Comparison of ENCODE assay signal across 25 mouse cellular contexts in the genomic region with DNA sequence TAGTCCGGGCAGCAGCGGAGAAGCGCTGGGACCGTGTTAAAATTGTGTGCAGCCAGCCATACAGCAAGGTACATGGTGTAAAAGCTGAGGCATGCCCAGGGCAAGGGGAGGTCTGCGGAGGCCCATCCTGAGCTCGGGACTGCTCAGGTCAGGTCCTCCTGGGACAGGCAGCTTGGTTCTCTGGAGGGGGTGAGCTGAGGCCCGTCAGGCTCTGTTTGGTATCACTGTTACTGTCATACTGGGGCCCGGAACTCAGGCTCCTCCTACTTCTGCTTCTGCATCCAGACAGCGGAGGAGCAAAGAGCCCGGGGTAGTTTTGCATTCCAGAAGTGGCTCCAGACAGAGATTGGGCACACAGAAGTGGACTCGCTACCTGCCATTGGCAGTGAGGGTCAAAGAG. TPM values are rescaled to one million over a fixed set of nuclear protein-coding genes. Genes with fewer than 3 reads are reported as not detected.
DNase-seq lines count a peak whose midpoint lies in the region; TF ChIP-seq lines count a peak whose summit lies in the region.
"Had no signal": no experiment of that assay in that cellular context is flagged by ENCODE, and none has a peak within 500 bp of the region (broad histone marks: within the 10 kb centered on the region; RNA-seq: fewer than 3 reads in every experiment).

No protein-coding gene starts in this region.

- WGBS in kidney, adult 2 months = 59% methylated on average over 11 of the region's 11 CpGs
- WGBS in spleen, adult 2 months = 80% methylated on average over 11 of the region's 11 CpGs

- in situ Hi-C loops in CH12.LX (cut with MboI; ENCODE audit: low pct_ligation_motif_present, low pct_unique_long_range_greater_than_20kb, low sequenced_read_pairs) = loop anchor here (5.0 kb wide), 1 partner anchor 33 kb away; the partner anchor contains the start of gene Irgq

- H3K9ac ChIP-seq in CH12.LX (ENCODE audit: insufficient read depth, low read depth) = peak overlapping the region; percentile 41; the same call in 1 of the 2 replicates
- H3K9ac ChIP-seq: embryonic facial prominence, embryonic 12.5 days; forebrain, embryonic 13.5 days; forebrain, embryonic 15.5 days; forebrain, postnatal 0 days had no signal

- H3K27me3 ChIP-seq in kidney, adult 2 months (replicated peaks; ENCODE audit: control insufficient read depth, insufficient read depth, low read length) = no peaks in the 10 kb centered on the region
- no peaks in the 10 kb centered on the region for H3K27me3 ChIP-seq in spleen, adult 2 months (ENCODE audit: control insufficient read depth, insufficient read depth, low read length)
- H3K27me3 ChIP-seq in CH12.LX (replicated peaks) = no peaks in the 10 kb centered on the region
- H3K27me3 ChIP-seq: embryonic facial prominence, embryonic 12.5 days; forebrain, embryonic 13.5 days; forebrain, embryonic 15.5 days had no signal

- no peaks in the 10 kb centered on the region for H3K36me3 ChIP-seq in kidney, adult 2 months (ENCODE audit: control insufficient read depth, insufficient read depth, low read length)
- peaks cover 17% of the 10 kb centered on the region for H3K36me3 ChIP-seq in spleen, adult 2 months (ENCODE audit: control insufficient read depth, insufficient read depth, low read length)
- peaks cover 38 to 65% of the 10 kb centered on the region in 2 experiments for H3K36me3 ChIP-seq in CH12.LX (replicated peaks in 1 of 2; ENCODE audit: control insufficient read depth in 1 of 2, insufficient read depth in 1 of 2, low read length in 1 of 2)

- no peaks in the 10 kb centered on the region for H3K4me1 ChIP-seq in kidney, adult 2 months (ENCODE audit: control insufficient read depth, insufficient read depth, low read length)
- H3K4me1 ChIP-seq in spleen, adult 2 months (ENCODE audit: control insufficient read depth, insufficient read depth, insufficient read length) = peaks cover 9% of the 10 kb centered on the region; the same call in 1 of the 2 replicates
- peaks cover 41 to 93% of the 10 kb centered on the region in 2 experiments for H3K4me1 ChIP-seq in CH12.LX (ENCODE audit: control insufficient read depth in 1 of 2, insufficient read depth in 2 of 2)
- H3K4me1 ChIP-seq: embryonic facial prominence, embryonic 10.5 days; embryonic facial prominence, embryonic 12.5 days; forebrain, embryonic 13.5 days; forebrain, embryonic 15.5 days had no signal

- H3K79me2 ChIP-seq in CH12.LX (replicated peaks; ENCODE audit: control insufficient read depth, extremely low read depth, insufficient read depth, poor library complexity, severe bottlenecking) = peaks cover 8% of the 10 kb centered on the region; the same call in 1 of the 2 replicates

- peak overlapping the region; percentile 80 for H3K4me2 ChIP-seq in CH12.LX (ENCODE audit: insufficient read depth, low read depth, poor library complexity, severe bottlenecking)
- H3K4me2 ChIP-seq: embryonic facial prominence, embryonic 12.5 days; forebrain, embryonic 13.5 days; forebrain, embryonic 15.5 days had no signal

- no peak overlapping the region for H3K4me3 ChIP-seq in kidney, adult 2 months (ENCODE audit: insufficient read depth, low read depth, low read length)
- no peak overlapping the region for H3K4me3 ChIP-seq in spleen, adult 2 months (ENCODE audit: extremely low read depth, insufficient read depth, insufficient read length)
- peak overlapping the region; percentile 11 to 53 (median 37) for H3K4me3 ChIP-seq in CH12.LX (replicated peaks in 1 of 3; ENCODE audit: low read depth in 2 of 3, low read length in 2 of 3, poor library complexity in 1 of 3)
- H3K4me3 ChIP-seq: embryonic facial prominence, embryonic 10.5 days; embryonic facial prominence, embryonic 12.5 days; forebrain, embryonic 13.5 days; forebrain, embryonic 15.5 days had no signal

- H3K27ac ChIP-seq in kidney, adult 2 months (ENCODE audit: insufficient read depth, low read depth, low read length) = no peak overlapping the region
- H3K27ac ChIP-seq in spleen, adult 2 months (ENCODE audit: insufficient read depth, low read length) = peak overlapping the region; percentile 16; the same call in 1 of the 2 replicates
- peak overlapping the region; percentile 100 for H3K27ac ChIP-seq in CH12.LX (ENCODE audit: insufficient read depth, low read depth)
- H3K27ac ChIP-seq: embryonic facial prominence, embryonic 10.5 days; embryonic facial prominence, embryonic 12.5 days; forebrain, embryonic 13.5 days; forebrain, embryonic 15.5 days had no signal

- no peaks in the 10 kb centered on the region for H3K9me3 ChIP-seq in CH12.LX (replicated peaks; ENCODE audit: low read length)
- H3K9me3 ChIP-seq: embryonic facial prominence, embryonic 10.5 days; embryonic facial prominence, embryonic 12.5 days; forebrain, embryonic 13.5 days; forebrain, embryonic 15.5 days had no signal

- dilution Hi-C loops in CH12.LX (cut with MboI; ENCODE audit: extremely low pct_ligation_motif_present, extremely low pct_unique_long_range_greater_than_20kb, low sequenced_read_pairs) = no loop called here

- peak; percentile 44 for DNase-seq in kidney, adult 2 months
- no peak for DNase-seq in kidney, postnatal 10 days
- DNase-seq in spleen, adult 2 months (ENCODE audit: low read depth in 1 of 2, low spot score in 2 of 2) = no peak
- DNase-seq in spleen, adult 12 weeks (ENCODE audit: low spot score) = no peak
- DNase-seq in A20 (ENCODE audit: low read depth, low spot score) = peak; percentile 64
- DNase-seq in CH12.LX (ENCODE audit: extremely low read depth) = peak; percentile 88
- no peak for DNase-seq in gastrocnemius, adult 18-20 months (ENCODE audit: low spot score)
- no peak for DNase-seq in adrenal gland, adult 8-10 months
- DNase-seq: adrenal gland, adult 2 months; adrenal gland, postnatal 14 days; adrenal gland, postnatal 36 days; cerebellum, adult 11-12 months; cerebellum, adult 2 months; cerebellum, adult 9-10 months; cerebellum, postnatal 10 days; cerebellum, postnatal 25 days; forebrain, postnatal 0 days had no signal

- TF ChIP-seq RAD21 in CH12.LX (IDR thresholded peaks at IDR 0.05; ENCODE audit: low read depth, low read length) = no peak

- TF ChIP-seq CTCF in kidney, adult 2 months (conservative IDR thresholded peaks at IDR 0.05; ENCODE audit: insufficient read depth, insufficient read length, low read depth, low read length) = no peak
- TF ChIP-seq CTCF in spleen, adult 2 months (IDR thresholded peaks at IDR 0.05; ENCODE audit: extremely low read depth, insufficient read depth, insufficient read length, insufficient replicate concordance) = no peak
- TF ChIP-seq CTCF in CH12.LX (conservative IDR thresholded peaks at IDR 0.05 in 1 of 2, IDR thresholded peaks at IDR 0.05 in 1 of 2; ENCODE audit: low read depth in 2 of 2, low read length in 2 of 2) = no peak

- no peak for TF ChIP-seq POLR2A in kidney, adult 2 months (IDR thresholded peaks at IDR 0.05; ENCODE audit: low read depth, low read length)
- TF ChIP-seq POLR2A in spleen, adult 2 months (IDR thresholded peaks at IDR 0.05; ENCODE audit: low read depth, low read length) = no peak
- peak; percentile 49; the same call in 1 of the 2 replicates for TF ChIP-seq POLR2A in CH12.LX (IDR thresholded peaks at IDR 0.05; ENCODE audit: low read depth, low read length)

- TF ChIP-seq EP300 in CH12.LX (IDR thresholded peaks at IDR 0.05; ENCODE audit: low read length) = no peak; the same call in 1 of the 2 replicates

TF ChIP-seq in CH12.LX, 34 proteins besides CTCF, POLR2A, EP300 and RAD21 (continues in another document):
- TF ChIP-seq USF1 (IDR thresholded peaks at IDR 0.05; ENCODE audit: low read depth, low read length) (no peak), MAX (IDR thresholded peaks at IDR 0.05; ENCODE audit: low read length) (no peak), IRF4 (IDR thresholded peaks at IDR 0.05; ENCODE audit: low read depth, low read length) (peak; percentile 49; the same call in 1 of the 2 replicates), NRF1 (IDR thresholded peaks at IDR 0.05; ENCODE audit: low read depth, low read length) (peak; percentile 29; the same call in 1 of the 2 replicates), SMC3 (IDR thresholded peaks at IDR 0.05; ENCODE audit: low read depth, low read length) (no peak)

RNA-seq across cellular contexts. Expression of gene Xrcc1, which starts 19.5 kb away (rescaled TPM):
- 29.0 and 31.2 TPM in 2 replicates for polyA plus RNA-seq in kidney, adult 2 months (2012; rRNA removed)
- polyA plus RNA-seq in spleen, adult 2 months (2012; rRNA removed) = 52.3 and 56.2 TPM in 2 replicates
- 128 and 136 TPM in 2 replicates for total RNA-seq in CH12.LX (2012; rRNA removed)
- 81.7 and 86.3 TPM in 2 replicates for total RNA-seq in CH12.LX (2014; rRNA removed)
- polyA plus RNA-seq in CH12.LX (2012; ENCODE audit: insufficient read length, low read depth) = 148 and 162 TPM in 2 replicates
- 10 to 100 TPM; 16.5 to 20.1 TPM for total RNA-seq in gastrocnemius, adult 18-20 months (2021)
- 10 to 100 TPM; 39.2 to 55.5 (median 46.6) TPM for total RNA-seq in adrenal gland, adult 8-10 months (2022)

RNA-seq across cellular contexts. Expression of gene Pinlyp, which starts 19.7 kb away (rescaled TPM):
- polyA plus RNA-seq in kidney, adult 2 months (2012; rRNA removed) = not detected in 2 replicates
- polyA plus RNA-seq in spleen, adult 2 months (2012; rRNA removed) = 0.23 and 0.36 TPM in 2 replicates
- total RNA-seq in CH12.LX (2012; rRNA removed) (6.1 and 6.4 TPM in 2 replicates), CH12.LX (2014; rRNA removed) (11.9 and 17.3 TPM in 2 replicates)
- polyA plus RNA-seq in CH12.LX (2012; ENCODE audit: insufficient read length, low read depth) = 6.6 and 7.4 TPM in 2 replicates
- not detected for total RNA-seq in gastrocnemius, adult 18-20 months (2021)
- total RNA-seq in adrenal gland, adult 8-10 months (2022) = not detected
- total RNA-seq: adrenal gland, adult 2 months; adrenal gland, postnatal 14 days; adrenal gland, postnatal 36 days; ES-E14; MEL had no signal
- polyA plus RNA-seq: adrenal gland, adult 2 months; CD4-positive, CD25-positive, alpha-beta regulatory T cell, adult 4 months; cerebellum, adult 2 months; embryonic facial prominence, embryonic 10.5 days; embryonic facial prominence, embryonic 12.5 days; forebrain, embryonic 11.5 days; forebrain, embryonic 13.5 days; forebrain, embryonic 15.5 days; forebrain, postnatal 0 days had no signal

RNA-seq across cellular contexts. Expression of gene Ethe1, which starts 21.7 kb away (rescaled TPM):
- 172 and 173 TPM in 2 replicates for polyA plus RNA-seq in kidney, adult 2 months (2012; rRNA removed)
- polyA plus RNA-seq in spleen, adult 2 months (2012; rRNA removed) = 23.2 and 27.3 TPM in 2 replicates
- 18.6 and 24.1 TPM in 2 replicates for total RNA-seq in CH12.LX (2012; rRNA removed)
- 25.0 and 32.0 TPM in 2 replicates for total RNA-seq in CH12.LX (2014; rRNA removed)
- polyA plus RNA-seq in CH12.LX (2012; ENCODE audit: insufficient read length, low read depth) = 16.5 and 22.8 TPM in 2 replicates
- 10 to 100 TPM; 25.5 to 29.0 TPM for total RNA-seq in gastrocnemius, adult 18-20 months (2021)
- 10 to 100 TPM; 32.4 to 44.0 (median 39.1) TPM for total RNA-seq in adrenal gland, adult 8-10 months (2022)

RNA-seq across cellular contexts. Expression of gene Zfp575, which starts 21.8 kb away (rescaled TPM):
- polyA plus RNA-seq in kidney, adult 2 months (2012; rRNA removed) = 0.11 and 0.15 TPM in 2 replicates
- 0.29 and 0.61 TPM in 2 replicates for polyA plus RNA-seq in spleen, adult 2 months (2012; rRNA removed)
- 0.46 and 0.81 TPM in 2 replicates for total RNA-seq in CH12.LX (2012; rRNA removed)
- 0.09 TPM in 1 of 2 replicates, not detected in the other for total RNA-seq in CH12.LX (2014; rRNA removed)
- 0.14 and 0.20 TPM in 2 replicates for polyA plus RNA-seq in CH12.LX (2012; ENCODE audit: insufficient read length, low read depth)
- total RNA-seq in gastrocnemius, adult 18-20 months (2021) = under 1 TPM in 1 of 2 experiments, not detected in 1; 0.09 TPM
- under 1 TPM; 0.20 to 0.59 (median 0.38) TPM for total RNA-seq in adrenal gland, adult 8-10 months (2022)

RNA-seq across cellular contexts. Expression of gene Irgq, which starts 35.1 kb away (rescaled TPM):
- 15.4 and 17.4 TPM in 2 replicates for polyA plus RNA-seq in kidney, adult 2 months (2012; rRNA removed)
- 11.2 and 13.1 TPM in 2 replicates for polyA plus RNA-seq in spleen, adult 2 months (2012; rRNA removed)
- total RNA-seq in CH12.LX (2012; rRNA removed) = 8.7 and 10.1 TPM in 2 replicates
- 4.6 and 5.1 TPM in 2 replicates for total RNA-seq in CH12.LX (2014; rRNA removed)
- 8.6 and 9.9 TPM in 2 replicates for polyA plus RNA-seq in CH12.LX (2012; ENCODE audit: insufficient read length, low read depth)
- total RNA-seq in gastrocnemius, adult 18-20 months (2021) = 10 to 100 TPM; 11.5 to 16.2 TPM
- 10 to 100 TPM; 26.7 to 30.9 (median 27.8) TPM for total RNA-seq in adrenal gland, adult 8-10 months (2022)

Comparison
In these comparisons a context has a peak if more than half of its experiments do, and no peak if none do; other contexts are left out.
1. DNase-seq: peak in kidney, adult 2 months (single experiment), A20 (single experiment) and CH12.LX (single experiment); none in kidney, postnatal 10 days (single experiment), spleen, adult 2 months (0 of 2), spleen, adult 12 weeks (single experiment), gastrocnemius, adult 18-20 months (single experiment) and adrenal gland, adult 8-10 months (single experiment).
2. H3K4me3 ChIP-seq: peak in CH12.LX (3 of 3); none in kidney, adult 2 months (single experiment) and spleen, adult 2 months (single experiment).
3. RNA of gene Pinlyp, which starts 19.7 kb away (total RNA-seq): 6.1 to 17.3 TPM in CH12.LX; not detected in gastrocnemius, adult 18-20 months and not detected in adrenal gland, adult 8-10 months; every median in the first group is over 4 times any median in the second.